Mouse (Mus musculus): ENCODE data around the gene Gm2075. TPM values are rescaled to one million over a fixed set of nuclear protein-coding genes. Genes with fewer than 3 reads are reported as not detected.
"Not testable (repeated sequence)": the region's sequence is repeated elsewhere in the genome, so short reads cannot be mapped to it uniquely, and the experiment has no call there.

The Gm2075 gene
- total RNA-seq (2021) = not detected

GRCm38 (mm10) chr12:88011548-88011947, at the start of gene Gm2075:
Gene Gm2075, plus strand, starts transcription at chr12:88011848.
- intact Hi-C loops (cut with DNase I); DNase-seq: not testable (repeated sequence)

DNA sequence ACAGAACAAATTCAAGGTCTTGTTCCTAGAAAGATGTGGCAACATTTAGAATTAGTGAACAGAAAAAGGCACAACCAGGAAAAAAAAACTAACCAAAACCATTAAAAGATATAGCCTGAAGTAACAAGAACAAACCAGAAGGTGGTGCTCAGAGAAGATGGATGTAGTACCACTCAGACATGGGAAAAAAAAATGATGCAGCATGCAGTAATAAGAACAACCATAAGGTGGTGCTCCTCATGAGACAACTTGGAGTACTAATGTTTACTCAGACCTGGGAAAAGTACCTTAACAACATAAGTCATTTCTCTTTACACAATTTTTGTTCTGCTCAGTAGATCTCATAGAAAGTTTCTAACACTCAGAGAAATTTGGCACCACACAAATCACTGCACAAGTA, 27.6 kb upstream of the Gm2075 start:
- intact Hi-C loops (cut with DNase I); DNase-seq: not testable (repeated sequence)

- intact Hi-C loops (cut with DNase I); DNase-seq: not testable (repeated sequence)
These were observed 7.5 kb upstream of the Gm2075 start for GRCm38 (mm10) chr12:88004118-88004517.

- intact Hi-C loops (cut with DNase I); DNase-seq: not testable (repeated sequence)
These were observed 7.0 kb downstream of the Gm2075 start, which contains the start of gene Gm6803 for GRCm38 (mm10) chr12:88018671-88019070. Gene Gm6803, minus strand, starts transcription at chr12:88018771.

DNA sequence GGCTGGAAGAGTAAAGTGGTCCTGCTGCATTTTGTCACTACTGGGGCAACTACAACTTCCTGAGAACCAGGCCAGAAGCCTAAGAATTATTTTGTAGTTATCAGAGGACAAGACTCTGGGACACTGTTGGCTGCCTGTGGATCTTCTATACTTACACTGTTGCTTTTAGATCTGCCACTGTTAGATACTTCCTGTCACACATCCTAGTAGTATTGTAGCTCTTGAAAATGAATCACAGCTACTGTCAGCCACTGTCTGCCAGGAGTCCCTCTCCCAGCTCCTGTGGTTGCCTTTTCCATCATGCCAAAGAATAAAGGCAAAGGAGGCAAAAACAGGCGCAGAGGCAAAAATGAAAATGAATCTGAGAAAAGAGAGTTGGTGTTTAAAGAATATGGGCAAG, 15.1 kb downstream of the Gm2075 start, which contains the start of gene Gm2056:
Gm2056 (plus strand) TSS at position 301 of the 400 bp plus-strand sequence.
- intact Hi-C loops (cut with DNase I); DNase-seq: not testable (repeated sequence)

DNA sequence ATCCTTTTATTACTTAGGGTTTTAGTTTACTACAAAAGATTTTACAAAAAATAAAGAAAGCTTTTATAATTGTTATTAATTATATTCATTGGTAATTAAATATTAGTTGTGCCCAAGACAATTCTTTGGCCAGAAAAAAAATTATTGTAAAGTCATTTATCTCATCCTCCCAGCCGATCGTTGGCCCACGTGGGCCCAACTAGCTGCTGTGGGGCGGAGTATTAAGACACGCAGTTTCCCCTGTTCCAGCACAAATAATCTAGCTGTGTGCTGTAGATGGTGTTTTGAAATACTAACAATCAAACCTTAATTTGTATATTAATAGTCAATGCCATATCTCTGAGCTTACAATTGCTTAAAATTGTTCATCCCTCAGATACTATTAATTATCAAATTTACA, 20.6 kb downstream of the Gm2075 start:
- intact Hi-C loops (cut with DNase I); DNase-seq: not testable (repeated sequence)

- DNase-seq; intact Hi-C loops (cut with DNase I): not testable (repeated sequence)
These were observed 27.4 kb downstream of the Gm2075 start for GRCm38 (mm10) chr12:88039062-88039461.

GRCm38 (mm10) chr12:88039703-88040102, 28.1 kb downstream of the Gm2075 start:
- DNase-seq = not testable (repeated sequence)
- intact Hi-C loops (cut with DNase I) = loop anchor here (10.0 kb wide), 1 partner anchor 295 kb away; no protein-coding TSS in a partner anchor

GRCm38 (mm10) chr12:88045226-88045625, 33.6 kb downstream of the Gm2075 start:
- DNase-seq = not testable (repeated sequence)
- intact Hi-C loops (cut with DNase I) = loop anchor here (10.0 kb wide), 1 partner anchor 290 kb away; no protein-coding TSS in a partner anchor

Other genes starting within 250 kb of the Gm2075 start
- not detected for gene Gm21319, start 236.1 kb upstream of the Gm2075 start, total RNA-seq (2021)
- gene Gm21936, start 216.3 kb upstream of the Gm2075 start, total RNA-seq (2021) = not detected
- gene BB287469, start 195.3 kb upstream of the Gm2075 start, total RNA-seq (2021) = not detected
- gene Gm2001, start 169.5 kb upstream of the Gm2075 start, total RNA-seq (2021) = not detected
- gene Gm2016, start 137.8 kb upstream of the Gm2075 start, total RNA-seq (2021) = not detected
- not detected for gene Gm2022, start 116.5 kb upstream of the Gm2075 start, total RNA-seq (2021)
- gene Gm2035, start 92.0 kb upstream of the Gm2075 start, total RNA-seq (2021) = not detected
- not detected for gene Gm2042, start 57.8 kb upstream of the Gm2075 start, total RNA-seq (2021)
- not detected for gene Gm6803, start 6.9 kb downstream of the Gm2075 start, total RNA-seq (2021)
- not detected for gene Gm2056, start 15.2 kb downstream of the Gm2075 start, total RNA-seq (2021)
- gene Gm16368, start 71.8 kb downstream of the Gm2075 start, total RNA-seq (2021) = not detected
- not detected for gene Gm10436, start 170.3 kb downstream of the Gm2075 start, total RNA-seq (2021)
- not detected for gene Gm8332, start 238.3 kb downstream of the Gm2075 start, total RNA-seq (2021)